Comparison of ENCODE assay signal across 14 mouse cellular contexts in the genomic region with DNA sequence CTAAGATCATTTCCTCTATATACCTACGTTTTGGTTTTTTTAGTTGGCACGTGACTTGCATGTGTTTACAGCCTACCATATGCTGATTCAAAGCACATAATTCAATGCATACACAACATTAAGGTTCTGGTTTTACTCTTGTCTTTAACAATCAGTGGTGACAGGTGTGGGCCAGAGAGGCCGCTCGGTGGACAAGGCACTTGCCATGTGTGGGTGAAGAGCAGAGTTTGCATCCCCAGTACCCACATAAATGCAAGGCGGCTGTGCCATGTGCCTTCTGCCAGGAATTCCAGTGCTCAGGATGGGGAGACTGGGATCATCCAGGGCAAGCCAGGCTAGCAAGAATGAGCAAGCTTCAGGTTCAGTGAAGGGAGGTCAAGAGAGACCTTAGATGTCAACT.
"Had no signal": no experiment of that assay in that cellular context is flagged by ENCODE, and none has a peak within 500 bp of the region (broad histone marks: within the 10 kb centered on the region; RNA-seq: fewer than 3 reads in every experiment).

No protein-coding gene starts in this region.

- H3K9ac ChIP-seq: liver, embryonic 15.5 days; neural tube, embryonic 12.5 days; stomach, embryonic 15.5 days had no signal

- H3K4me3 ChIP-seq: left cerebral cortex, adult 2 months; liver, embryonic 15.5 days; midbrain, embryonic 10.5 days; neural tube, embryonic 12.5 days; stomach, embryonic 15.5 days had no signal

- DNase-seq: kidney, adult 8-10 months; kidney, postnatal 25 days; lung, adult 2 months; lung, postnatal 36 days; midbrain, embryonic 14.5 days; spleen, adult 18-20 months; thymus, postnatal 36 days had no signal

- H3K9me3 ChIP-seq: liver, embryonic 15.5 days; midbrain, embryonic 10.5 days; neural tube, embryonic 12.5 days; stomach, embryonic 15.5 days had no signal

- ATAC-seq: lung, postnatal 0 days had no signal

- H3K4me2 ChIP-seq: liver, embryonic 11.5 days; liver, embryonic 15.5 days; neural tube, embryonic 12.5 days; stomach, embryonic 15.5 days had no signal

- H3K27me3 ChIP-seq: liver, embryonic 15.5 days; neural tube, embryonic 12.5 days; stomach, embryonic 15.5 days had no signal

- H3K27ac ChIP-seq: left cerebral cortex, adult 2 months; liver, embryonic 15.5 days; midbrain, embryonic 10.5 days; neural tube, embryonic 12.5 days; stomach, embryonic 15.5 days had no signal

- H3K36me3 ChIP-seq: liver, embryonic 15.5 days; midbrain, embryonic 10.5 days; neural tube, embryonic 12.5 days; stomach, embryonic 15.5 days had no signal
